Mouse (Mus musculus): ENCODE results near the gene Smim15.

- TF ChIP-seq TAL1 (IDR thresholded peaks at IDR 0.05; ENCODE audit: low read length), result no peak
- TF ChIP-seq GATA1 (IDR thresholded peaks at IDR 0.05; ENCODE audit: low read length), result no peak
These were observed 4.3 kb upstream of the Smim15 start for GRCm38 (mm10) chr13:108039902-108040301.
